Mouse (Mus musculus): ENCODE data around the gene Abhd17b. TPM values are rescaled to one million over a fixed set of nuclear protein-coding genes. Genes with fewer than 3 reads are reported as not detected.

Abhd17b gene
- polyA plus RNA-seq, 1 experiment from 2014 or later, result 38.3 TPM

GRCm38 (mm10) chr19:21635406-21635805, 17.6 kb upstream of the Abhd17b start:
- 72% methylated on average over 2 of the region's 2 CpGs for WGBS
- Histone ChIP-seq H3K4me1 (ENCODE audit: insufficient read depth) (no peaks in the 10 kb centered on the region), H3K4me2 (no peak overlapping the region), H3K9me3 (ENCODE audit: low read depth, low read length) (no peaks in the 10 kb centered on the region), H3K9ac (no peak overlapping the region), H3K27ac (ENCODE audit: low read depth) (no peak overlapping the region), H3K4me3 (ENCODE audit: low read depth, low read length) (no peak overlapping the region), H3K36me3 (ENCODE audit: insufficient read depth) (no peaks in the 10 kb centered on the region), H3K27me3 (ENCODE audit: insufficient read depth, low read length) (no peaks in the 10 kb centered on the region)
- DNase-seq, result no peak
- no peak for TF ChIP-seq CTCF (IDR thresholded peaks at IDR 0.05; ENCODE audit: low read depth)
- no peak for ATAC-seq (ENCODE audit: insufficient read depth)

GRCm38 (mm10) chr19:21636907-21637306, 16.1 kb upstream of the Abhd17b start:
- no peak for TF ChIP-seq CTCF (IDR thresholded peaks at IDR 0.05; ENCODE audit: low read depth)
- 0 out of 2 replicates have a peak overlapping the region, but pooled peaks have one; percentile 18 for H3K27ac ChIP-seq (ENCODE audit: low read depth)
- no peaks in the 10 kb centered on the region for H3K36me3 ChIP-seq (ENCODE audit: insufficient read depth)
- no peak overlapping the region for H3K4me2 ChIP-seq
- H3K9ac ChIP-seq, result no peak overlapping the region
- no peaks in the 10 kb centered on the region for H3K9me3 ChIP-seq (ENCODE audit: low read depth, low read length)
- H3K27me3 ChIP-seq (ENCODE audit: insufficient read depth, low read length), result no peaks in the 10 kb centered on the region
- H3K4me1 ChIP-seq (ENCODE audit: insufficient read depth), result no peaks in the 10 kb centered on the region
- DNase-seq (peak; percentile 40), ATAC-seq (ENCODE audit: insufficient read depth) (peak; percentile 65)
- 62% methylated on average over 3 of the region's 3 CpGs for WGBS
- H3K4me3 ChIP-seq (ENCODE audit: low read depth, low read length), result no peak overlapping the region

GRCm38 (mm10) chr19:21637672-21638071, 15.3 kb upstream of the Abhd17b start:
- DNase-seq (no peak), ATAC-seq (ENCODE audit: insufficient read depth) (peak; percentile 47; the same call in 1 of the 2 replicates)
- Histone ChIP-seq H3K27ac (ENCODE audit: low read depth) (no peak overlapping the region), H3K4me2 (no peak overlapping the region), H3K9ac (no peak overlapping the region), H3K9me3 (ENCODE audit: low read depth, low read length) (no peaks in the 10 kb centered on the region), H3K27me3 (ENCODE audit: insufficient read depth, low read length) (no peaks in the 10 kb centered on the region), H3K4me1 (ENCODE audit: insufficient read depth) (no peaks in the 10 kb centered on the region), H3K4me3 (ENCODE audit: low read depth, low read length) (no peak overlapping the region), H3K36me3 (ENCODE audit: insufficient read depth) (no peaks in the 10 kb centered on the region)
- 59% methylated on average over 7 of the region's 7 CpGs for WGBS
- no peak for TF ChIP-seq CTCF (IDR thresholded peaks at IDR 0.05; ENCODE audit: low read depth)

GRCm38 (mm10) chr19:21643935-21644334, 9.1 kb upstream of the Abhd17b start:
- no peak for TF ChIP-seq CTCF (IDR thresholded peaks at IDR 0.05; ENCODE audit: low read depth)
- Histone ChIP-seq H3K4me3 (ENCODE audit: low read depth, low read length) (no peak overlapping the region), H3K4me1 (ENCODE audit: insufficient read depth) (no peaks in the 10 kb centered on the region), H3K9ac (no peak overlapping the region), H3K36me3 (ENCODE audit: insufficient read depth) (no peaks in the 10 kb centered on the region), H3K9me3 (ENCODE audit: low read depth, low read length) (no peaks in the 10 kb centered on the region), H3K27ac (ENCODE audit: low read depth) (no peak overlapping the region), H3K4me2 (no peak overlapping the region), H3K27me3 (ENCODE audit: insufficient read depth, low read length) (no peaks in the 10 kb centered on the region)
- no peak for ATAC-seq (ENCODE audit: insufficient read depth)
- WGBS, result 84% methylated on average over 1 of the region's 1 CpGs
- no peak for DNase-seq

GRCm38 (mm10) chr19:21645301-21645700, 7.7 kb upstream of the Abhd17b start:
- Histone ChIP-seq H3K27ac (ENCODE audit: low read depth) (no peak overlapping the region), H3K4me3 (ENCODE audit: low read depth, low read length) (no peak overlapping the region), H3K4me1 (ENCODE audit: insufficient read depth) (no peaks in the 10 kb centered on the region), H3K9ac (no peak overlapping the region), H3K27me3 (ENCODE audit: insufficient read depth, low read length) (no peaks in the 10 kb centered on the region), H3K9me3 (ENCODE audit: low read depth, low read length) (no peaks in the 10 kb centered on the region), H3K4me2 (no peak overlapping the region), H3K36me3 (ENCODE audit: insufficient read depth) (no peaks in the 10 kb centered on the region)
- 61% methylated on average over 4 of the region's 4 CpGs for WGBS
- DNase-seq, result no peak
- no peak for TF ChIP-seq CTCF (IDR thresholded peaks at IDR 0.05; ENCODE audit: low read depth)
- no peak for ATAC-seq (ENCODE audit: insufficient read depth)

GRCm38 (mm10) chr19:21646142-21646541, 6.8 kb upstream of the Abhd17b start:
- DNase-seq, result no peak
- H3K27me3 ChIP-seq (ENCODE audit: insufficient read depth, low read length), result no peaks in the 10 kb centered on the region

GRCm38 (mm10) chr19:21651664-21652063, 1.3 kb upstream of the Abhd17b start:
- no peak overlapping the region for H3K27ac ChIP-seq (ENCODE audit: low read depth)
- no peaks in the 10 kb centered on the region for H3K27me3 ChIP-seq (ENCODE audit: insufficient read depth, low read length)
- DNase-seq (no peak), ATAC-seq (ENCODE audit: insufficient read depth) (no peak)
- H3K9ac ChIP-seq, result peak overlapping the region; percentile 73
- TF ChIP-seq CTCF (IDR thresholded peaks at IDR 0.05; ENCODE audit: low read depth), result no peak
- peak overlapping the region; percentile 84 for H3K4me2 ChIP-seq
- no peaks in the 10 kb centered on the region for H3K9me3 ChIP-seq (ENCODE audit: low read depth, low read length)
- peak overlapping the region; percentile 86 for H3K4me3 ChIP-seq (ENCODE audit: low read depth, low read length)
- H3K4me1 ChIP-seq (ENCODE audit: insufficient read depth), result 0 out of 2 replicates have a peak, but pooled peaks cover 6% of the 10 kb centered on the region
- H3K36me3 ChIP-seq (ENCODE audit: insufficient read depth), result no peaks in the 10 kb centered on the region
- 28% methylated on average over 6 of the region's 6 CpGs for WGBS

More at GRCm38 (mm10) chr19:21646142-21646541, 6.8 kb upstream of the Abhd17b start:
- WGBS, result 56% methylated on average over 6 of the region's 6 CpGs
- no peak overlapping the region for H3K9ac ChIP-seq
- no peaks in the 10 kb centered on the region for H3K4me1 ChIP-seq (ENCODE audit: insufficient read depth)
- no peaks in the 10 kb centered on the region for H3K36me3 ChIP-seq (ENCODE audit: insufficient read depth)
- no peak for TF ChIP-seq CTCF (IDR thresholded peaks at IDR 0.05; ENCODE audit: low read depth)
- no peaks in the 10 kb centered on the region for H3K9me3 ChIP-seq (ENCODE audit: low read depth, low read length)
- no peak overlapping the region for H3K27ac ChIP-seq (ENCODE audit: low read depth)
- no peak overlapping the region for H3K4me2 ChIP-seq
- H3K4me3 ChIP-seq (ENCODE audit: low read depth, low read length), result no peak overlapping the region
- ATAC-seq (ENCODE audit: insufficient read depth), result no peak

Data from lung, embryonic 14.5 days (tissue).